Mouse (Mus musculus): ENCODE measurements around the gene Macrod2. TPM values are rescaled to one million over a fixed set of nuclear protein-coding genes. Genes with fewer than 3 reads are reported as not detected.

Macrod2 gene
- polyA plus RNA-seq, 1 experiment from 2014 or later: 59.2 TPM

- no peaks in the 10 kb centered on the region for H3K9me3 ChIP-seq (replicated peaks)
- H3K4me1 ChIP-seq: no peaks in the 10 kb centered on the region
- ATAC-seq (ENCODE audit: low FRiP score): no peak
These were observed 1268.9 kb downstream of the Macrod2 start for GRCm38 (mm10) chr2:141664051-141664450.

GRCm38 (mm10) chr2:141672814-141673213 is 1277.7 kb downstream of the Macrod2 start:
- 81% methylated on average over 3 of the region's 3 CpGs for WGBS

More at GRCm38 (mm10) chr2:141664051-141664450, 1268.9 kb downstream of the Macrod2 start:
- no peaks in the 10 kb centered on the region for H3K27me3 ChIP-seq
- no peaks in the 10 kb centered on the region for H3K36me3 ChIP-seq
- no peak overlapping the region for H3K4me3 ChIP-seq
- no peak overlapping the region for H3K4me2 ChIP-seq (replicated peaks)
- H3K9ac ChIP-seq: no peak overlapping the region
- H3K27ac ChIP-seq: no peak overlapping the region

GRCm38 (mm10) chr2:141673405-141673804 is 1278.3 kb downstream of the Macrod2 start:
- no peak for ATAC-seq (ENCODE audit: low FRiP score)
- no peak overlapping the region for H3K4me3 ChIP-seq
- H3K9me3 ChIP-seq (replicated peaks): no peaks in the 10 kb centered on the region
- H3K9ac ChIP-seq: no peak overlapping the region
- 78% methylated on average over 8 of the region's 8 CpGs for WGBS
- H3K4me2 ChIP-seq (replicated peaks): no peak overlapping the region
- no peaks in the 10 kb centered on the region for H3K36me3 ChIP-seq
- H3K27ac ChIP-seq: no peak overlapping the region
- H3K4me1 ChIP-seq: no peaks in the 10 kb centered on the region
- no peaks in the 10 kb centered on the region for H3K27me3 ChIP-seq

More at GRCm38 (mm10) chr2:141672814-141673213, 1277.7 kb downstream of the Macrod2 start:
- no peaks in the 10 kb centered on the region for H3K9me3 ChIP-seq (replicated peaks)
- no peaks in the 10 kb centered on the region for H3K4me1 ChIP-seq
- H3K27ac ChIP-seq: no peak overlapping the region
- ATAC-seq (ENCODE audit: low FRiP score): no peak
- H3K27me3 ChIP-seq: no peaks in the 10 kb centered on the region
- H3K9ac ChIP-seq: no peak overlapping the region
- no peak overlapping the region for H3K4me2 ChIP-seq (replicated peaks)
- no peaks in the 10 kb centered on the region for H3K36me3 ChIP-seq
- H3K4me3 ChIP-seq: no peak overlapping the region

- H3K27me3 ChIP-seq: no peaks in the 10 kb centered on the region
- no peaks in the 10 kb centered on the region for H3K4me1 ChIP-seq
- no peak for ATAC-seq (ENCODE audit: low FRiP score)
- H3K27ac ChIP-seq: no peak overlapping the region
- no peak overlapping the region for H3K4me3 ChIP-seq
- WGBS: 74% methylated on average over 3 of the region's 3 CpGs
- H3K9me3 ChIP-seq (replicated peaks): no peaks in the 10 kb centered on the region
- H3K36me3 ChIP-seq: no peaks in the 10 kb centered on the region
- no peak overlapping the region for H3K9ac ChIP-seq
- H3K4me2 ChIP-seq (replicated peaks): no peak overlapping the region
These were observed 1302.4 kb downstream of the Macrod2 start for GRCm38 (mm10) chr2:141697541-141697940.

- no peaks in the 10 kb centered on the region for H3K4me1 ChIP-seq
- 87% methylated on average over 4 of the region's 4 CpGs for WGBS
These were observed 1303.2 kb downstream of the Macrod2 start for GRCm38 (mm10) chr2:141698320-141698719.

GRCm38 (mm10) chr2:141700759-141701452 is 1305.8 kb downstream of the Macrod2 start:
- H3K27ac ChIP-seq: no peak overlapping the region
- 60% methylated on average over 7 of the region's 7 CpGs for WGBS

More at GRCm38 (mm10) chr2:141698320-141698719, 1303.2 kb downstream of the Macrod2 start:
- ATAC-seq (ENCODE audit: low FRiP score): no peak
- Histone ChIP-seq H3K36me3 (no peaks in the 10 kb centered on the region), H3K9ac (no peak overlapping the region), H3K4me3 (no peak overlapping the region), H3K9me3 (replicated peaks) (no peaks in the 10 kb centered on the region), H3K27me3 (no peaks in the 10 kb centered on the region), H3K27ac (no peak overlapping the region), H3K4me2 (replicated peaks) (no peak overlapping the region)

GRCm38 (mm10) chr2:141711785-141712184 is 1316.7 kb downstream of the Macrod2 start:
- no peak overlapping the region for H3K27ac ChIP-seq
- no peaks in the 10 kb centered on the region for H3K36me3 ChIP-seq
- no peaks in the 10 kb centered on the region for H3K9me3 ChIP-seq (replicated peaks)
- no peak overlapping the region for H3K4me3 ChIP-seq
- no peak overlapping the region for H3K9ac ChIP-seq
- ATAC-seq (ENCODE audit: low FRiP score): no peak
- H3K4me1 ChIP-seq: no peaks in the 10 kb centered on the region
- no peak overlapping the region for H3K4me2 ChIP-seq (replicated peaks)
- 65% methylated on average over 2 of the region's 2 CpGs for WGBS
- no peaks in the 10 kb centered on the region for H3K27me3 ChIP-seq

More at GRCm38 (mm10) chr2:141700759-141701452, 1305.8 kb downstream of the Macrod2 start:
- no peak for ATAC-seq (ENCODE audit: low FRiP score)
- Histone ChIP-seq H3K9me3 (replicated peaks) (no peaks in the 10 kb centered on the region), H3K27me3 (no peaks in the 10 kb centered on the region), H3K4me3 (no peak overlapping the region), H3K9ac (no peak overlapping the region), H3K4me1 (no peaks in the 10 kb centered on the region), H3K4me2 (replicated peaks) (no peak overlapping the region), H3K36me3 (no peaks in the 10 kb centered on the region)

- Histone ChIP-seq H3K4me1 (no peaks in the 10 kb centered on the region), H3K4me3 (no peak overlapping the region), H3K9me3 (replicated peaks) (no peaks in the 10 kb centered on the region), H3K9ac (no peak overlapping the region), H3K27me3 (no peaks in the 10 kb centered on the region), H3K36me3 (no peaks in the 10 kb centered on the region), H3K4me2 (replicated peaks) (no peak overlapping the region), H3K27ac (no peak overlapping the region)
- ATAC-seq (ENCODE audit: low FRiP score): no peak
- WGBS: 79% methylated on average over 4 of the region's 4 CpGs
These were observed 1317.2 kb downstream of the Macrod2 start for GRCm38 (mm10) chr2:141712265-141712664.

GRCm38 (mm10) chr2:141715061-141715460 is 1320.0 kb downstream of the Macrod2 start:
- no peaks in the 10 kb centered on the region for H3K4me1 ChIP-seq
- H3K27ac ChIP-seq: no peak overlapping the region
- H3K4me3 ChIP-seq: no peak overlapping the region
- no peaks in the 10 kb centered on the region for H3K36me3 ChIP-seq
- H3K9ac ChIP-seq: no peak overlapping the region
- no peaks in the 10 kb centered on the region for H3K9me3 ChIP-seq (replicated peaks)
- H3K4me2 ChIP-seq (replicated peaks): no peak overlapping the region
- WGBS: 81% methylated on average over 3 of the region's 3 CpGs
- no peak for ATAC-seq (ENCODE audit: low FRiP score)
- H3K27me3 ChIP-seq: no peaks in the 10 kb centered on the region

GRCm38 (mm10) chr2:141722531-141722930 is 1327.4 kb downstream of the Macrod2 start:
- no peaks in the 10 kb centered on the region for H3K27me3 ChIP-seq
- WGBS: 84% methylated on average over 3 of the region's 3 CpGs
- no peaks in the 10 kb centered on the region for H3K9me3 ChIP-seq (replicated peaks)
- H3K36me3 ChIP-seq: no peaks in the 10 kb centered on the region
- no peak overlapping the region for H3K27ac ChIP-seq
- no peak overlapping the region for H3K4me2 ChIP-seq (replicated peaks)
- no peaks in the 10 kb centered on the region for H3K4me1 ChIP-seq
- H3K9ac ChIP-seq: no peak overlapping the region
- no peak for ATAC-seq (ENCODE audit: low FRiP score)
- no peak overlapping the region for H3K4me3 ChIP-seq

GRCm38 (mm10) chr2:141728998-141729397 is 1333.9 kb downstream of the Macrod2 start:
- Histone ChIP-seq H3K4me2 (replicated peaks) (no peak overlapping the region), H3K9ac (no peak overlapping the region), H3K9me3 (replicated peaks) (no peaks in the 10 kb centered on the region), H3K4me3 (no peak overlapping the region), H3K27ac (no peak overlapping the region), H3K4me1 (no peaks in the 10 kb centered on the region), H3K36me3 (no peaks in the 10 kb centered on the region), H3K27me3 (no peaks in the 10 kb centered on the region)
- 55% methylated on average over 4 of the region's 4 CpGs for WGBS
- ATAC-seq (ENCODE audit: low FRiP score): no peak

GRCm38 (mm10) chr2:141736685-141737456 is 1341.8 kb downstream of the Macrod2 start:
- Histone ChIP-seq H3K9ac (no peak overlapping the region), H3K4me3 (no peak overlapping the region), H3K4me2 (replicated peaks) (no peak overlapping the region), H3K9me3 (replicated peaks) (no peaks in the 10 kb centered on the region), H3K27me3 (no peaks in the 10 kb centered on the region), H3K36me3 (no peaks in the 10 kb centered on the region), H3K27ac (no peak overlapping the region), H3K4me1 (0 out of 2 replicates have a peak, but pooled peaks cover 5% of the 10 kb centered on the region)
- 92% methylated on average over 5 of the region's 5 CpGs for WGBS
- ATAC-seq (ENCODE audit: low FRiP score): no peak
